In genomic region chr14:118854371-118855114, GRCm38 (mm10) we compare ENCODE assay signal across 8 mouse cellular contexts.
DNase-seq lines count a peak whose midpoint lies in the region; ATAC-seq and TF ChIP-seq lines count a peak whose summit lies in the region.

No protein-coding gene starts in this region.

- ATAC-seq in cerebellum, adult (ENCODE audit: insufficient number of reproducible peaks, low FRiP score, low TSS enrichment) = no peak
- ATAC-seq in liver, postnatal 0 days = peak; percentile 62
- peak; percentile 80 for ATAC-seq in neural tube, embryonic 11.5 days (ENCODE audit: insufficient read depth, low FRiP score, low TSS enrichment)
- peak; percentile 56 for ATAC-seq in stomach, postnatal 0 days (ENCODE audit: low FRiP score, low TSS enrichment)

- H3K9me3 ChIP-seq in liver, postnatal 0 days (ENCODE audit: low read length) = no peaks in the 10 kb centered on the region
- H3K9me3 ChIP-seq in neural tube, embryonic 11.5 days (ENCODE audit: control insufficient read depth, low read length) = no peaks in the 10 kb centered on the region
- H3K9me3 ChIP-seq in stomach, postnatal 0 days (ENCODE audit: control insufficient read depth, low read length) = no peaks in the 10 kb centered on the region

- 3% methylated on average over 48 of the region's 48 CpGs for WGBS in liver, postnatal 0 days (ENCODE audit: insufficient replicate concordance)
- WGBS in neural tube, embryonic 11.5 days = under 1% methylated on average over 43 of the region's 48 CpGs
- WGBS in stomach, postnatal 0 days = 4% methylated on average over 46 of the region's 48 CpGs

- peak overlapping the region; percentile 97 for H3K4me2 ChIP-seq in liver, postnatal 0 days (ENCODE audit: low read depth, low read length)
- peak overlapping the region; percentile 95 for H3K4me2 ChIP-seq in neural tube, embryonic 11.5 days (ENCODE audit: low read depth)
- peak overlapping the region; percentile 99 for H3K4me2 ChIP-seq in stomach, postnatal 0 days (replicated peaks; ENCODE audit: low read depth)

- peaks cover 10% of the 10 kb centered on the region for H3K4me1 ChIP-seq in liver, postnatal 0 days (ENCODE audit: insufficient read depth)
- peaks cover 9% of the 10 kb centered on the region; the same call in 1 of the 2 replicates for H3K4me1 ChIP-seq in neural tube, embryonic 11.5 days (ENCODE audit: control insufficient read depth, insufficient read depth, low read length)
- no peaks in the 10 kb centered on the region for H3K4me1 ChIP-seq in stomach, postnatal 0 days (replicated peaks; ENCODE audit: control insufficient read depth, insufficient read depth)

- H3K27me3 ChIP-seq in liver, postnatal 0 days (ENCODE audit: insufficient read depth, low read length) = peaks cover 18% of the 10 kb centered on the region
- H3K27me3 ChIP-seq in neural tube, embryonic 11.5 days (ENCODE audit: control insufficient read depth, insufficient read depth, low read length) = peaks cover 10% of the 10 kb centered on the region; the same call in 1 of the 2 replicates
- H3K27me3 ChIP-seq in stomach, postnatal 0 days (ENCODE audit: control insufficient read depth, insufficient read depth, low read length) = no peaks in the 10 kb centered on the region

- TF ChIP-seq CTCF in liver, postnatal 0 days (IDR thresholded peaks at IDR 0.05; ENCODE audit: low read depth) = no peak
- TF ChIP-seq CTCF in stomach, postnatal 0 days (IDR thresholded peaks at IDR 0.05; ENCODE audit: low read depth) = no peak

- TF ChIP-seq EP300 in liver, postnatal 0 days (IDR thresholded peaks at IDR 0.05; ENCODE audit: low read depth) = no peak
- TF ChIP-seq EP300 in stomach, postnatal 0 days (optimal IDR thresholded peaks at IDR 0.05) = no peak

- H3K9ac ChIP-seq in liver, postnatal 0 days (replicated peaks) = peak overlapping the region; percentile 53
- H3K9ac ChIP-seq in neural tube, embryonic 11.5 days (ENCODE audit: low read length) = peak overlapping the region; percentile 20
- H3K9ac ChIP-seq in stomach, postnatal 0 days (ENCODE audit: low read length) = peak overlapping the region; percentile 67

- H3K27ac ChIP-seq in liver, postnatal 0 days (ENCODE audit: low read depth) = no peak overlapping the region
- H3K27ac ChIP-seq in neural tube, embryonic 11.5 days (ENCODE audit: low read depth, low read length) = no peak overlapping the region
- no peak overlapping the region for H3K27ac ChIP-seq in stomach, postnatal 0 days (replicated peaks)

- H3K4me3 ChIP-seq in liver, postnatal 0 days (ENCODE audit: low read depth, low read length) = peak overlapping the region; percentile 57
- H3K4me3 ChIP-seq in neural tube, embryonic 11.5 days (ENCODE audit: low read depth, low read length) = peak overlapping the region; percentile 53
- peak overlapping the region; percentile 58 for H3K4me3 ChIP-seq in stomach, postnatal 0 days (ENCODE audit: low read depth, low read length)

- no peaks in the 10 kb centered on the region for H3K36me3 ChIP-seq in liver, postnatal 0 days (replicated peaks; ENCODE audit: insufficient read depth, low read length)
- no peaks in the 10 kb centered on the region for H3K36me3 ChIP-seq in neural tube, embryonic 11.5 days (ENCODE audit: control insufficient read depth, insufficient read depth, low read length)
- no peaks in the 10 kb centered on the region for H3K36me3 ChIP-seq in stomach, postnatal 0 days (ENCODE audit: control insufficient read depth, insufficient read depth, low read length)

- peak; percentile 62 to 75 for DNase-seq in cerebellum, postnatal 10 days
- peak; percentile 82 for DNase-seq in embryo, embryonic 10.5 days (ENCODE audit: low spot score)
- peak; percentile 8 for DNase-seq in heart, adult 8-10 months (ENCODE audit: low spot score)
- DNase-seq in kidney, adult 18-20 months = peak; percentile 63
- DNase-seq in liver, postnatal 0 days = peak; percentile 53
- peak; percentile 80 for DNase-seq in neural tube, embryonic 11.5 days (ENCODE audit: low spot score)
- peak; percentile 53 for DNase-seq in stomach, postnatal 0 days (ENCODE audit: low spot score)

Comparison
In these comparisons a context has a peak if more than half of its experiments do, and no peak if none do; other contexts are left out.
1. DNase-seq: peak in every context shown above with its lines; median percentile 82 in embryo, embryonic 10.5 days; 80 in neural tube, embryonic 11.5 days; 68 in cerebellum, postnatal 10 days; 63 in kidney, adult 18-20 months; 53 in liver, postnatal 0 days; 53 in stomach, postnatal 0 days; 8 in heart, adult 8-10 months.